Mouse (Mus musculus) T-cell, adult 66 days (primary cell): Measurements from ENCODE around the gene Gm21876. TPM values are rescaled to one million over a fixed set of nuclear protein-coding genes. Genes with fewer than 3 reads are reported as not detected.

Experiments
- total RNA-seq, 2 experiments: library from RNA; stranded (reverse); gene quantifications; 3 replicates in 1 of 2; 4 replicates in 1 of 2; pipeline ENCODE4 v1.2.4; 2023

The Gm21876 gene
- not detected for total RNA-seq

GRCm38 (mm10) chrX:21175553-21175952 lies at the start of gene Gm21876:
Gene Gm21876 (minus strand): TSS chrX:21175653.

Other genes starting within 250 kb of the Gm21876 start
- gene Cfp, start 244.1 kb downstream of the Gm21876 start, total RNA-seq, result 10 to 100 TPM; 18.5 to 18.9 TPM
- gene Elk1, start 225.0 kb downstream of the Gm21876 start, total RNA-seq, result 10 to 100 TPM; 20.9 to 23.2 TPM
- 10 to 100 TPM; 35.3 to 40.3 TPM for gene Uxt, start 213.6 kb downstream of the Gm21876 start, total RNA-seq
- 10 to 100 TPM; 25.6 to 28.9 TPM for gene Zfp182, start 113.3 kb downstream of the Gm21876 start, total RNA-seq
- gene Spaca5, start 107.2 kb downstream of the Gm21876 start, total RNA-seq, result not detected
- gene Zfp300, start 86.1 kb downstream of the Gm21876 start, total RNA-seq, result 1 to 10 TPM; 1.3 to 2.1 TPM
- not detected for gene Ssxa1, start 59.8 kb downstream of the Gm21876 start, total RNA-seq